Mouse (Mus musculus) intestine, embryonic 14.5 days (tissue): ENCODE data around the gene Ccdc186. TPM values are rescaled to one million over a fixed set of nuclear protein-coding genes. Genes with fewer than 3 reads are reported as not detected.

ENCODE experiments used
- polyA plus RNA-seq: library from polyadenylated mRNA; unstranded; fragments of >200 nt; fragmentation: Nextera tagmentation; extraction: Ambion mirVana; gene quantifications from 2 replicates; pipeline ENCODE4 v1.2.1, GENCODE M21; 2014

Ccdc186 gene
- polyA plus RNA-seq, 1 experiment from 2014 or later: 17.5 TPM

Other genes with a start within 250 kb of the Ccdc186 start
- 0.67 and 0.76 TPM in 2 replicates for gene Adrb1, start 100.0 kb downstream of the Ccdc186 start, polyA plus RNA-seq
- gene Tdrd1, start 4.0 kb upstream of the Ccdc186 start, polyA plus RNA-seq: 1.8 and 2.5 TPM in 2 replicates
- 1.8 and 2.1 TPM in 2 replicates for gene Vwa2, start 52.1 kb upstream of the Ccdc186 start, polyA plus RNA-seq
- gene Afap1l2, start 186.0 kb upstream of the Ccdc186 start, polyA plus RNA-seq: 21.0 and 24.1 TPM in 2 replicates